Mouse (Mus musculus): Measurements from ENCODE around the gene Poll. TPM values are rescaled to one million over a fixed set of nuclear protein-coding genes. Genes with fewer than 3 reads are reported as not detected.

The Poll gene
- polyA plus RNA-seq, 1 experiment, result 9.0 TPM

DNA sequence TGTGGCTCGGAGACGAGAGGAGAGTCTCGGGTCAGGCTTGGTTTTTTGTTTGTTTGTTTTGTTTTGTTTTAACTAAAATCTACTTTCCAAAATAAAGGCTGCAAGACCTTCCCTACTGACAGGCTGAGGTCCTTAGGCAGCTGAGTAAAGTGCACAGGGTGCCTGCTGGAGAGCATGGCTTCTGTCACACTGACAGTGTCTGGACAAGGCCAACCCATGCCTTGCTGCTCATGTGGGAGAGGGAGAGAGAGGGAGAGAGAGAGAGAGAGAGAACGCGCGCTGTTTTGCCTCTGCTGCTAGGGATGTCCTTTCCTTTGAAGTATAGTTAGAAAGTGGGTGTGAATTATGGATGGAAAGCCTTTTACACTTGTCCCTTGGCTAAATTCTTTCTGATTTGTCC, 28.8 kb downstream of the Poll start:
- no peak for DNase-seq (ENCODE audit: low read depth in 1 of 2, low spot score in 2 of 2)
- Histone ChIP-seq H3K36me3 (ENCODE audit: control insufficient read depth, insufficient read depth, low read length) (no peaks in the 10 kb centered on the region), H3K4me1 (ENCODE audit: control insufficient read depth, insufficient read depth, insufficient read length) (peaks cover 11% of the 10 kb centered on the region; the same call in 1 of the 2 replicates), H3K27ac (ENCODE audit: insufficient read depth, low read length) (no peak overlapping the region), H3K27me3 (ENCODE audit: control insufficient read depth, insufficient read depth, low read length) (no peaks in the 10 kb centered on the region), H3K4me3 (ENCODE audit: extremely low read depth, insufficient read depth, insufficient read length) (no peak overlapping the region)
- TF ChIP-seq POLR2A (IDR thresholded peaks at IDR 0.05; ENCODE audit: low read depth, low read length) (no peak), CTCF (IDR thresholded peaks at IDR 0.05; ENCODE audit: extremely low read depth, insufficient read depth, insufficient read length, insufficient replicate concordance) (no peak)
- WGBS, result 78% methylated on average over 6 of the region's 6 CpGs

DNA sequence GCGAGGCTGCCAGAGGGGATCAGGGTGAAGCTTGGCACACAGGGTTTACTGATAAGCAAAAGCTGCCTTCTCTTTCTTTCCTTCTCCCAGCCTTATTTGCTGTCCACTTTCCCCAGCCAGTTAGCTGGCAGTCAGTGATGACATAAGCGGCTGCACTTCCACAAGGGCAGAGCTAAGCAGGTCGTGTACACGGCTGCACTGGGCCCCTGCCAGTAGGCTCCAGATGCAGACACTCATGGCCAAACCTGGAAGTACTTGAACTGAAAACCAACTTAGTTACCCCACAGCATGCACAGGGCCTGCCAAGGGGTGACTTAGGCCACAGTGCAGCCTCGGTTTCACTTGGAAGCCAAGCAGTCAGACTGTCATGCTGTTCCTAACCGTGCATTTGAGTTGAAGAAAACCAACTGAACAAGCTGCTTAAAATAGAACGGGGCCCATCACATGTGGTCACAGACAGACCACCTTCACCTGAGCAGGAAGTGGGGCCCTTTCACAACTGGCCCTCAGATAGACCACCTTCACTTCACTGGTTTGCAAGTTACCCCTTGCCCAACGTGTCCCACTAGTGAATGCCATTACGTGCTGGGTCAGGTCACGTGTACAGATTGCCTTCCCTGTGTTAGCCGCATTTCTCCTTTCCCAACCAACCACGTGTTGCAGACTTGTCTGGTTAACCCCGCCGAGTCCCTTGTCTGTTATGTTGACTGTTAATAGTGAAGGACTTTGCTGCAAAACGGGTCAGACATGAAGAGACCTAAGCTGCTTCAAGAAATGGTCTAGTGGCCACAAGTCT, 29.9 kb downstream of the Poll start:
- no peaks in the 10 kb centered on the region for H3K36me3 ChIP-seq (ENCODE audit: control insufficient read depth, insufficient read depth, low read length)
- no peak overlapping the region for H3K27ac ChIP-seq (ENCODE audit: insufficient read depth, low read length)

GRCm38 (mm10) chr19:45529294-45529693, 31.0 kb downstream of the Poll start:
- no peak overlapping the region for H3K27ac ChIP-seq (ENCODE audit: insufficient read depth, low read length)

More for the DNA sequence above, 29.9 kb downstream of the Poll start:
- no peak for TF ChIP-seq CTCF (IDR thresholded peaks at IDR 0.05; ENCODE audit: extremely low read depth, insufficient read depth, insufficient read length, insufficient replicate concordance)
- TF ChIP-seq POLR2A (IDR thresholded peaks at IDR 0.05; ENCODE audit: low read depth, low read length), result no peak
- no peak for DNase-seq (ENCODE audit: low read depth in 1 of 2, low spot score in 2 of 2)
- WGBS, result 21% methylated on average over 15 of the region's 15 CpGs
- Histone ChIP-seq H3K4me3 (ENCODE audit: extremely low read depth, insufficient read depth, insufficient read length) (no peak overlapping the region), H3K4me1 (ENCODE audit: control insufficient read depth, insufficient read depth, insufficient read length) (peaks cover 11% of the 10 kb centered on the region; the same call in 1 of the 2 replicates), H3K27me3 (ENCODE audit: control insufficient read depth, insufficient read depth, low read length) (no peaks in the 10 kb centered on the region)

GRCm38 (mm10) chr19:45527931-45528534, 32.3 kb downstream of the Poll start:
- 11% methylated on average over 10 of the region's 10 CpGs for whole genome bisulfite sequencing
- Histone ChIP-seq H3K4me3 (ENCODE audit: extremely low read depth, insufficient read depth, insufficient read length) (no peak overlapping the region), H3K4me1 (ENCODE audit: control insufficient read depth, insufficient read depth, insufficient read length) (peaks cover 11% of the 10 kb centered on the region; the same call in 1 of the 2 replicates), H3K36me3 (ENCODE audit: control insufficient read depth, insufficient read depth, low read length) (no peaks in the 10 kb centered on the region), H3K27me3 (ENCODE audit: control insufficient read depth, insufficient read depth, low read length) (no peaks in the 10 kb centered on the region), H3K27ac (ENCODE audit: insufficient read depth, low read length) (0 out of 2 replicates have a peak overlapping the region, but pooled peaks have one; percentile 14)
- TF ChIP-seq CTCF (IDR thresholded peaks at IDR 0.05; ENCODE audit: extremely low read depth, insufficient read depth, insufficient read length, insufficient replicate concordance) (no peak), POLR2A (IDR thresholded peaks at IDR 0.05; ENCODE audit: low read depth, low read length) (no peak)
- peak; percentile 30 to 59 for DNase-seq (ENCODE audit: low read depth in 1 of 2, low spot score in 2 of 2)

More at GRCm38 (mm10) chr19:45529294-45529693, 31.0 kb downstream of the Poll start:
- H3K4me1 ChIP-seq (ENCODE audit: control insufficient read depth, insufficient read depth, insufficient read length), result peaks cover 11% of the 10 kb centered on the region; the same call in 1 of the 2 replicates
- no peaks in the 10 kb centered on the region for H3K27me3 ChIP-seq (ENCODE audit: control insufficient read depth, insufficient read depth, low read length)
- DNase-seq (ENCODE audit: low read depth in 1 of 2, low spot score in 2 of 2), result no peak
- no peak overlapping the region for H3K4me3 ChIP-seq (ENCODE audit: extremely low read depth, insufficient read depth, insufficient read length)
- no peaks in the 10 kb centered on the region for H3K36me3 ChIP-seq (ENCODE audit: control insufficient read depth, insufficient read depth, low read length)
- TF ChIP-seq POLR2A (IDR thresholded peaks at IDR 0.05; ENCODE audit: low read depth, low read length) (no peak), CTCF (IDR thresholded peaks at IDR 0.05; ENCODE audit: extremely low read depth, insufficient read depth, insufficient read length, insufficient replicate concordance) (no peak)
- 64% methylated on average over 5 of the region's 5 CpGs for WGBS

DNA sequence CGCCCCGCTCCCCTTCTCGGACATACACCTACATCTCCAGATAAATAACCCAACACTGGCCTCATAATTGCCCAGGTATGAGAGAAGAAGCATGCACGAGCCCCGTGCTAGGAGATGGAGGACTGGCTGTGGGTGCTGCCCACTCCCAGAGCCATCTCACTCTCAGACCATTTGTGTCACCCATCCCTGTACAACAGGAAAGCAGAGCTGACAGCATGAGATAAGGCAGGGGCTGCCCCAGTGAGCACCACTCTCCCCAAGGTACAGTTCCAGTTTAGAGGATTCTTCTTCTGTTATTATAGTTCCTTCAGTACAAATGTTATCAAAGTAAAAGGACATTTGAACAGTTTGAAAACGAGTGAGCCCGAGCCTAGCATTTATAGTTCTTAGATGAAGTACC, 32.9 kb downstream of the Poll start:
- WGBS, result 54% methylated on average over 7 of the region's 7 CpGs
- no peak for TF ChIP-seq CTCF (IDR thresholded peaks at IDR 0.05; ENCODE audit: extremely low read depth, insufficient read depth, insufficient read length, insufficient replicate concordance)
- TF ChIP-seq POLR2A (IDR thresholded peaks at IDR 0.05; ENCODE audit: low read depth, low read length), result no peak
- Histone ChIP-seq H3K4me1 (ENCODE audit: control insufficient read depth, insufficient read depth, insufficient read length) (peaks cover 11% of the 10 kb centered on the region; the same call in 1 of the 2 replicates), H3K27me3 (ENCODE audit: control insufficient read depth, insufficient read depth, low read length) (no peaks in the 10 kb centered on the region), H3K27ac (ENCODE audit: insufficient read depth, low read length) (no peak overlapping the region), H3K4me3 (ENCODE audit: extremely low read depth, insufficient read depth, insufficient read length) (no peak overlapping the region), H3K36me3 (ENCODE audit: control insufficient read depth, insufficient read depth, low read length) (no peaks in the 10 kb centered on the region)
- DNase-seq (ENCODE audit: low read depth in 1 of 2, low spot score in 2 of 2), result no peak

DNA sequence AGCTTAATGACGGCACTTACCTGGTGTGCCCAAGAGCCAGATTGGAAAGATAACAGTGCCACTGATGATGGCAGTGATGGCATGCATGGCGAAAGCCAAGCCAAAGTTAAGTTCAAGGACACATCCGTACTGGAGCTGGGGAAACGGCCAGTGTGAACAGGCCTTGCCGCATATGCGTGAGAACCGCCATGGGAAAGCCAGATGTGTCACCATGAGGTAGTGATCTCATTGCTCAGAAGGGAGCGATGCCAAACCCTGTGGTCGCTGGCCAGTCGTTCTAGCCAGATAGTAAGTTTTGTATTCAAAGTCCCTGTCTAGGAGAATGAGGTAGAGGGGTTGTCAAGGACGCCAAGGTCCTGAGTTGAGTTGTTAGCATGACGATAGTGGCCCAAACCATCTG, 44.1 kb downstream of the Poll start:
- Histone ChIP-seq H3K4me1 (ENCODE audit: control insufficient read depth, insufficient read depth, insufficient read length) (no peaks in the 10 kb centered on the region), H3K4me3 (ENCODE audit: extremely low read depth, insufficient read depth, insufficient read length) (no peak overlapping the region), H3K27ac (ENCODE audit: insufficient read depth, low read length) (no peak overlapping the region), H3K36me3 (ENCODE audit: control insufficient read depth, insufficient read depth, low read length) (peaks cover 44% of the 10 kb centered on the region), H3K27me3 (ENCODE audit: control insufficient read depth, insufficient read depth, low read length) (no peaks in the 10 kb centered on the region)
- 93% methylated on average over 12 of the region's 12 CpGs for WGBS
- DNase-seq (ENCODE audit: low read depth in 1 of 2, low spot score in 2 of 2), result no peak
- TF ChIP-seq POLR2A (IDR thresholded peaks at IDR 0.05; ENCODE audit: low read depth, low read length) (no peak), CTCF (IDR thresholded peaks at IDR 0.05; ENCODE audit: extremely low read depth, insufficient read depth, insufficient read length, insufficient replicate concordance) (no peak)

Measured in spleen, adult 2 months (tissue).